Mouse (Mus musculus) heart, postnatal 14 days (tissue): ENCODE results near the gene Gm10837. TPM values are rescaled to one million over a fixed set of nuclear protein-coding genes. Genes with fewer than 3 reads are reported as not detected.

ENCODE experiments used
- DNase-seq, 2 experiments: peaks; one replicate each; pipeline ENCODE4 v3.0.0; 2021 to 2022
- intact Hi-C: fragments of 180-260 bp; cut with DNase I; formaldehyde crosslinking; loops from one replicate; pipeline ENCODE4 v1.15.1; 2025
- total RNA-seq, 2 experiments: library from RNA; stranded (reverse); gene quantifications; 2 replicates each; pipeline ENCODE4 v1.2.3; 2021

Gene Gm10837
- total RNA-seq, 2 experiments from 2014 or later, result not detected

DNA sequence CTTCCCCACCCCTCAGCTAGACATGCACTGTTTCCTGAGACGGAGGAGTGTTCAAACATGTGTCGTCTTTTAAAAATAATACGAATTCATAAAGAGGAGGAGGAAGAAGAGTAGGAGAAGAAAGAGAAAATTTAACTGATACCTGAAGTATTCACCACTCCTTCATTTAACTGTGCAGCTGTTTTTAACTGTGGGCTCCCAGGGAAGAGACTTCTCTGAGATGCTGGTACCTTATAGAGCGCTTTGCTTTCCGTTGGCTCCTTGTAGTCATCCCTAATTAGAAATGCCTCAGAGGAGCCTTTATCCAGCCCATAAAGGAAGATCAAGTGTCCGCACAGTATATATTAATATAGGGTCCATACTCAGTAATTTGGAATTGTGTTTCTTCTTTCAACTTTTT, 1.1 kb downstream of the Gm10837 start:
- DNase-seq, result no peak
- intact Hi-C loops, result loop anchor here (2.0 kb wide), 1 partner anchor 15 kb away; no protein-coding TSS in a partner anchor

DNA sequence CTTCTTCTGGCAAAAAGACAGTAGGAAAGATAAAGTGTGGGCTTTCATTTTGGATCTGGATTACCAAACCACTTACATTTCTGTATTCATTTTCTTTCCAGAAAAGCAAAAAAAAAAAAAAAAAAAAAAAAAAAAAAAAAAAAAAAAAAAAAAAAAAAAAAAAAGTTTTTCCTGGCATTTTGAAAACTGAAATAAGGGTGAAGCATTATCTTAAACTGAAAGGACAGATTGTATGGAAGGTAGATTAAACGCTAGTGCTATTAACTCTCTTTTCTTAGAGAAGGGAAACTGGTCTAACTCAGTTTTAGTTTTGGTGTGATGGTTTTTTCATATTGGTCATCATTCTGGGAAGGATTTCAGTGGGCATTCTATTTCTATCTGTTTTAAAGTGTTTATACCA, 1.6 kb downstream of the Gm10837 start:
- intact Hi-C loops, result no loop called here
- DNase-seq, result no peak

DNA sequence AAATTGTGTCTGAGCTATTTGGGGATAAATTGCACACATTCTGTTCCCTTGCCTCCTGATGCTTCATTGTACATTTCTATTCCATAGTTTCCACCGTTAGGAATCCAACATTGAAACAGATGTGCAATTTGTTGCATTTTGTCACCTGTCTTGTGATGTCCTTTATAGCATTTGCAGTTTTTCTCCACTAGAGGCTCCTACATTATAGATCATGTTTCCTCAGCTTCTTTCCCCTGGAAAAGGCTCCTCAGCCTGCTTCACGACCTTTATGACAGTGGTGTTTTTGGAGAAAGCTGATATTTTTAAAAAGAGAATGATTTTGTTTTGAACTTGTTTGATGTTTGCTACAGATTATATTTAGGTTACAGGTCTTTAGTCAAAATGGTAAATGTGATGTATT, 18.7 kb downstream of the Gm10837 start:
- no peak for DNase-seq

DNA sequence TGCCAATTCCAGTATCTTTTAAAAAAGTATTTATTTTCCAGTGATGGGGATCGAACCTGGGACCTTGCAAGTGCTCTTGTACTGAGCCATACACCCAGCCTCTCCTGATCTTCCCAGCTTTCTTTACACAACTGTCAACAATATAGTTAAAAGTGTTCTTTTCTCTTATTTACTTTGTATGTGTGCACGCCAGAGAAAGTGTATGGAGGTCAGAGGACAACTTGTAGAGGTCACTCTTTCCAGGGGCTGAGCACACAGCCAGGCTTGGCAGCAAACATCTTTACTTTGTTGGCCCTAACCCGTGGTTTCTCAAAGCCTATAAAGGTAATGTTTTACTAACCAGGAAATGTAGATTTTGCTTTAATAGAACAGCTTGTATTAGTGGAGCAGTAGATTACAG, 21.1 kb downstream of the Gm10837 start:
- intact Hi-C loops, result loop anchor here (5.0 kb wide), 2 partner anchors 126 to 366 kb away; no protein-coding TSS in a partner anchor
- DNase-seq, result no peak

More for the DNA sequence above, 18.7 kb downstream of the Gm10837 start:
- intact Hi-C loops, result no loop called here

DNA sequence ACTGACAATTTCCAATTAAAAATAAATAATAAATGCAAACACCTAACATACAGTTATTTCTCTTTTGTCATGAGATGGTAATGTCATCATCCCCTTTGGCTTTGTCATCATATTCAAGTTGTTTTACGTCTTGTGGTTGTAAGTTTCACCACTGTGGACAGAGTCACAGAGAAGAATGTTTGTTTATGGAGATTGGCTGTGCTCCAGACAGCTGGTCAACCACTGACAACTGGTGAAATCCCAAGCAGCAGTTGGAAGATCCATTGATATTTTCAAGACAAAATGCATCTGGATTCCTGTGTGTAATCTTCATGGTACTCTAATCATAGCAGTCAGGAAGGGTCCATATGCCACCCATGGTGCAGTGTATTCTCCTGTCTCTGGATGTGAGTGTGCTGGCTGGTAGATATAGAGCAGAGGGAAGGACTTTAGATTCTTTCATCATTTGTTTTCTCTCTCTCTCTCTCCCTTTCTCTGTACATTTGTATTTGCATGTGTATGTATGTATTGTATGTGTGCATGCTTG, 23.2 kb downstream of the Gm10837 start:
- intact Hi-C loops, result loop anchor here (2.0 to 5.0 kb wide), 3 partner anchors 15 to 364 kb away; no protein-coding TSS in a partner anchor
- DNase-seq, result no peak

DNA sequence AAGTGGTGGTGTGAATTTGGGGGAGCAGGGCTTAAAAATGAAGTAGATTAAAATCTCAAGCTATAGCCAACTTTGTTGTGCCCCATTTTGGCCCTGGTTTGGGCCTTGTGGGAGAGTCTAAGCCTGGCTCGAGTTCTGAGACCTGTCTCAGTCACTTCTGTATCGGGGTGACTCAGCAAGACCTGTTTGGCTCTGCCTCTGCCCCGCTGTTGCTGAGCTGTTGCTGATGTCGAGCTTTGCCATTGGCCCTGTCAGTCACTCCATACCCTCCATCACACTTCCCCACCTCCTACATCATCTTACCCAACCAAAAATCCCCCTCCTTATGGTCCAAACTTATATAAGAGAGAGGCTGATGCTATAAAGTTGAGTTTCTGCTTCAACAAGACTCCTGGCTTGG, 38.1 kb downstream of the Gm10837 start:
- intact Hi-C loops, result loop anchor here (2.0 kb wide), 1 partner anchor 16 kb away; no protein-coding TSS in a partner anchor
- DNase-seq, result no peak

DNA sequence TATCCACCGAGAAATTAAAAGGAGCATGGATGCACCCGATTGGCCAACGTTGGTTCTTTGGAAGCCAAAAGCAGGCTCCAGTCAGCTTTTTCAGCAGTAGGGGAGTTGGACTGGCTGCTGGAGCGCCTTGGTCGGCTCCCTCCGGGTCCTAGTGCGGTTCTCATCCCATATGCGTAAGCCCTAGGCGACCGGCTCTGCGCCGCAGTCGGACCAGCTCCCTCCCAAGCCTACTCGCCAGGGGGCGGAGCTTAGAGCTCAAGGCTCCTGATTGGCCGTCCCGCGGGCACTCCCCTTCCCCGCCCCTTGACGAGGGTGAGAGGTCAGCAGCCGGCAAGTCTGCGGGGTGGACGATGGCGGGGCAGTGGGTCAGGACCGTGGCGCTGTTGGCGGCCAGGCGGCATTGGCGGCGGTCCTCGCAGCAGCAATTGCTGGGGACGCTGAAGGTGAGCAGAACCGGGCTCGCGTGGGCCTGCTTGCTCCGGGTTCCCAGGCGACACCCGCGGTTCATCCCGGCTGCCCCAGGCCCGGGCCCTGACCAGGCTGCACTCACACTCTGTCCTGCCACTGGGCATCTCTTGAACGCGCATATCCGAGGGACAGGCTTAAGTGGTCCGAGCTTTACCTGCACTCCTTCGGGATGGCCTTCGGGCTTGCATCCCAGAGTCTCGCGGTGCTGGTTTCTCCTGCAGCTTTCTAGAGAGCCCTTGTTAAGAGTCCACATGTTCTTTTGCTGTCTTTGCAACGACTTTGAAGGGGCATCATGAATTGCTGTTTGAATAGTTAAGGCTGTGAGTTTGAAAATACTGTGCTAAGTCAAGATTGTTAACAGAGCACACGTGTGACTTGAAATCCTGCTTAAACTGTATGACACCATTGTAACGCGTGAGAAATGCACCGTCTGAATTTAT, 43.9 kb downstream of the Gm10837 start, which contains the start of gene Pcca:
Gene Pcca, plus strand, starts transcription at position 308 of the 908 bp plus-strand sequence.
- intact Hi-C loops, result no loop called here
- peak; percentile 96 to 97 for DNase-seq

DNA sequence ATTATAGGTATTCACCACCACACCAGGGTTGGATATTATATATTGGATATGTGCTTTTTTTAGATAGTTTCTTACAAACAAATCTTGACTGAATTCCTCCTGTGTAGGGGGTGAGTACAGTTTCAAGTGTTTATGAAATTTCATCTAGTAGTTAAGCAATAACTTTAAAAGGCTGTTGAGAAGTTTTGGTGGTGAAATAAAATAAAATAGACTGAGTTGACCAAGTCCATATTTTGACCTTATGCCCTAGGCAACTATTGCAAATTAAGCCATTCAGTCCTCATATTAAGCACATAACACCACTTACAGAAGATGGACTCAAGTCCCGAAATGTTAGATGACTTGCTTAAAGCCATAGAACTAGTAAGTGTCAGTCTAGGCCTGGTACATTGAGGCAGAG, 45.6 kb downstream of the Gm10837 start:
- intact Hi-C loops, result no loop called here
- no peak for DNase-seq

Other genes with a start within 250 kb of the Gm10837 start
- gene Gm5089, start 39.5 kb upstream of the Gm10837 start, total RNA-seq, result not detected
- gene Zic5, start 24.9 kb upstream of the Gm10837 start, total RNA-seq, result not detected
- gene Zic2, start 15.2 kb upstream of the Gm10837 start, total RNA-seq, result under 1 TPM in 1 of 2 experiments, not detected in 1; 0.22 TPM
- gene Pcca, start 43.7 kb downstream of the Gm10837 start, total RNA-seq, result 10 to 100 TPM; 58.6 to 63.4 TPM